Mouse (Mus musculus) liver, adult (tissue): Measurements from ENCODE around the gene Lmtk2.

Source experiments
- GATA4 ChIP-seq: IDR thresholded peaks from 2 replicates; pipeline ENCODE4 v1.6.1; 2014; ENCODE audit warnings: mild to moderate bottlenecking, low read length; ENCODE audit not compliant: insufficient replicate concordance

Gene Lmtk2

DNA sequence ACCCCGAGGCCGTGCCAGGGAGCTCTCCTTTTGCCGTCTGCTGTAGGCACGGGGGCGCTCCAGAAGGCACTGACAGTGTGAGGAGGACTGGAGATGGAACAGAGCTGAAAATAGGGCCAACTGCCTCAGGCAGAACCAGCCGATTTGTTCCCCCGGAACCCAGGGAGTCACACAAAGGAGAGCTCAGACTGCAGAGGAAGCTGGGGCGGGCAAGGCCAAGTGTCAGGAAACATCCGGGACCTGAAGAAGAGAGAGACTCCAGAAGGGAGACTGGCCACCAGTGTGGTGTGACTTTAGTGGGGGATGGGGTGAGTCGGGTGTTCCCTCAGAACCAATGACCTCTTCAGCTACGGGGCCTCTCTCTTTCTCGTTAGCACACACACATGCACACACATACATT lies 119.1 kb downstream of the Lmtk2 start:
- TF ChIP-seq GATA4 = peak; percentile 14; the same call in 1 of the 2 replicates

DNA sequence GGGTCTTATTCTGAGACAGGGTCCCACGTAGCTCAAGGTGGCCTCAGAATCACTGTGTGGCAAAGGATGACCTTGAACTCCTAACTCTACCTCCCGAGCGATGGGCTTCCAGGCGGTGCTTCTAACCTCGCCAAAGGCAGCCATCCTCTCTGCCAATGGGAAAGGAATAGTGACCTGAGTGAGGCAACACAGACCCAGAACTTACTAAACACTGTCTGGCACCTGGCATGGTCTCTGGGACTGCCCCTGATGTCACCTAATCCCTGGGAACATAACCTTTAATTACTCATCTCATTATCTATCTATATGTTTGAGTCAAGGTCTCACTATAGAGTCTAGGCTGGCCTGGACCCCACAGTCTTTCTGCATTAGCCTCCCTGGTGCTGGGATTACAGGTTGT lies 119.7 kb downstream of the Lmtk2 start:
- TF ChIP-seq GATA4 = no peak

DNA sequence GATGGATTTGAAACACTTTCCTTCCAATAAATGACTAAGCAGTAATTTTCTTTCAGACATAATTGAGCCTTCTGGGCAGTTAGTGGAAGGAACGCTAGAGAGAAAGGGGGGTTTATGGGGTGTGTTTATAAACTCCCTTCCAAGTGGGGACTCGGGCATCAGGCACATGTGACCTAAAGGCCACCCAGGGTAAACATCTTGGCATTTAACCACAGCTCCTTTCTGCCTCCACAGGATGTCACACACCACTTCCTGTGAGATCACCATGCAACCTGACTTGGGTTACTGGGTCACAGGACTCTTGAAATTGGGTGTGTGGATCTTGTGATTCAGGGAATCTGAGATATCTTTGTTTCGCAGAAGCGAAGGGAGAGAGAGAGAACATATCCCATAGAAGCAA lies 121.1 kb downstream of the Lmtk2 start:
- TF ChIP-seq GATA4 = no peak

DNA sequence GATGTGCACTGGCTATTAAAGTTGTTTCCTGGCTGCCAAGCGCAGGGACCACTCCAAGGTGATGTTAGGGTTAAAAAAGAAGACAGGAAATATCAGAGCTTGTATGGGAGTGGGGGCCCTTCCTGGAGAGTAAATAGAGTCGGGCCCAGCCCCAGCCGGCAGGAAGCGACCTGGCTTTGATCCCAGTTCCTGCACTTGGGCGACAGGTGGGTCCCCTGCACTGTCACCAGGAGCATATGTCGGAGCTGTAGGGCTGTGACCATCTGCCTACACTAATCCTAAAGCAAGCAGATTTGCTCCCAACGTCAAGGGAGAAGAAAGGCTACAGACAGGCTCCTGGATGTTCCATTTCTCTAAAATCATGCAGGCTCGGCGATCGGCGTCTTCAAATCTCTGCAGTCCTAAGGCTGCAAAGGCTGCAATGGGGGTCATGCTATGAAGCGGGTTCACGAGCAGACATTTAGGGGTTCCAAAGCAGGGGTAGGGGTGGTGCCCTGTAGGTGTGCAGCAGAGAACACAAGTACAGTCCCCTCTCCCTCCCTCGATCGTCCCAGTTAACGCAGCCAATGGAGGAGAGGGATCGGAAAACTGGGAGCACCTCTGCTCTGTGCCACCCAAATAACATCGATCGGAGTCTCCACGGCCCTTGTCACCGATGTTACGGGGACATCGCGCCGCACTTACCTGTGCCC lies 122.7 kb downstream of the Lmtk2 start:
- no peak for TF ChIP-seq GATA4

- peak; percentile 51; the same call in 1 of the 2 replicates for TF ChIP-seq GATA4
Measured at GRCm38 (mm10) chr5:144223503-144223862, 123.2 kb downstream of the Lmtk2 start, which contains the start of gene Tecpr1. Gene Tecpr1 (minus strand): TSS chr5:144223615.

DNA sequence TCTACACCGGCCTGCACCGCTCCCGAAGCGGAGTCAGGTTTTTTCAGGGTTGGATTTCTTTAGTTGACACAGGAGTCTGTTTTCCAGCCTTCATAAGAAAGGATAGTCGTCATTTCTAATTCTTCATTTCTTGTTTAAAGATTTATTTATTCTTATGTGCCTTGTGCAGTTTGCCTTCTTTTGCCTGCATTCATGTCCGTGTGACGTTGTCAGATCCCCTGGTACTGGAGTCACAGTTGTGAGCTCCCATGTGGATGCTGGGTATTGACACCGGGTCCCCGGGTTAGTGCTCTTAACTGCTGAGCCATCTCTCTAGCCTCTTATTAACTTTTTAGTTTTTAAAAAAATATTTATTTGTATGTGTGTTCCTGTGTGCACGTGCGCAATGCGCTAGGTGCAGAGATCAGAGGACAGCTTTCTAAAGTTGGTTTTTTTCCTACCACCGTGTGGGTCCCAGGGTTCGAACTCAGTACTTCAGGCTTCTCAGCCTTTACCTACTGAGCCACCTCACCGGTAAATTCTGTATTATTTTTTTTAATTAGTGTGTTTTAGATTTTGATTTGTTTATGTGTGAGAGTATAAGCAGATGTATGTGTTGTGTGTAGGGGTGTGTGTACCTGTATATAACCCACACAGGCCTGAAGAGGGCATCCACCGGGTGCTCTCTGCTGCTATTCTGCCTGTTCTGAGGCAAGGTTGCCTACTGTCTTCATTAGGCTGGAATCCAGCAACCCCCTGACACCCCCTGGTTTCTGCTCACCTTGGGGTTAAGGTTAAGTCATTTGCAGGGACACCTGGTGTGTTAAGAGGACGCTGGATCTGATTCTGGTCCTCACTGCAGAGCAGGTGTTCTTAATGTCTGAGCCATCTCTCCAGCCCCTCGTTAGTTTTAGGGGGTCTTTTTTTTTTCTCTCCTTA lies 123.9 kb downstream of the Lmtk2 start:
- TF ChIP-seq GATA4 = no peak

DNA sequence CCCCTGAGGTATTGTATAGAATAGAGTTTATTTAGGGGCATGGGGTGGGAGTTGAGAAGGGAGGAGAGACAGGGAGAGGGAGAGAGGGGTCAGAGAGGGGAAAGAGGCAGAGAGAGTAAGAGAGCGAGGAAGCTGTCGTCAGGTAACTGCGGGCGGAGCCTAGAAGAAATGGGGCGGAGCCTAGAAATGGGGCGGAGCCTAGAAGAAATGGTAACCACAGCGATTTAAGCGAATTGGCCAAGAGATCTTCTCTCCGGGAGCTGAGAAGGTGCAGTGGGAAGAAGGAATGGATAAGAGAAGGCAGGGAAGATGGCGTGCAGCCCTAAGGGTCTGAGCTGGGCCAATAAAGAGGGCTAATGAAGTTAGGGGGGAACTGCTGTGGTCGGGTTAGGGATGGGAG lies 126.0 kb downstream of the Lmtk2 start:
- no peak for TF ChIP-seq GATA4

DNA sequence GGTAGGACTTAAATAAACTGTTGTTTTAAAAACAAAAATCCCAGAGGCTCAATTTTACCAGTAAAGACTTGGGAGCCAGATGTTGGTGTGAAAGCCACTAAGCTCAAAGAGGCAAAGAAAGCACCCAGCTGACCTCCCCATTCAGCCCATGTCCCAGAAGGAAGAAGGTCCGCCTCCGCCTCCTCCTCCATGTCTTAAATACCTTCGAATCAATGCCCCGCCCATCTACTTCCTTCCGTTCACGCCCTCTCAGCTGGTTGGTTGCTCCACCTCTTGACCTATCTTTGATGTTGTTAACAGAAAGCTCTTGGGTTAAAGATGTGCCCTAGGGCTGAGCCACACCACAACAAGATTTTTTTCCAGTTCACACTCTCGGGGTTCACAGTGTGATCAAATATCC lies 130.0 kb downstream of the Lmtk2 start:
- no peak for TF ChIP-seq GATA4

DNA sequence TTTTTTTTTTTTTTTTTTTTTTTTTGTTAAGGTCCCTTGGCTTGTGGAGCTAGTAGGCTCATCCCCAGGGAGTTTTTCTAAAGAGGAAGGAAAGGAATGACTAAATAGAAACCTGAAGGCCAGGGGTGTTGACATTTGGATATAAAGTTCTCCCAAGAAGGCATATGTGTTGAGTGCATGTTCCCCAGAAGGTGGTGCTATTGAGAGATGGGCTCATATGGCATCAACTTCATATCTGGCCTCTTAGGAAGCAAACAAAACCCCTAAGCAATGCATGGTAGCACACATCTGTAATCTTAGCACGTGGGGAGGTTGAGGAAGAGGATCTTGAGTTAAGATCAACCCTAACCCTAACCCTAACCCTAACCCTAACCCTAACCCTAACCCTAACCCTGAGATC lies 131.2 kb downstream of the Lmtk2 start:
- no peak for TF ChIP-seq GATA4

- TF ChIP-seq GATA4 = no peak
Measured at GRCm38 (mm10) chr5:144232531-144232930, 132.3 kb downstream of the Lmtk2 start.

DNA sequence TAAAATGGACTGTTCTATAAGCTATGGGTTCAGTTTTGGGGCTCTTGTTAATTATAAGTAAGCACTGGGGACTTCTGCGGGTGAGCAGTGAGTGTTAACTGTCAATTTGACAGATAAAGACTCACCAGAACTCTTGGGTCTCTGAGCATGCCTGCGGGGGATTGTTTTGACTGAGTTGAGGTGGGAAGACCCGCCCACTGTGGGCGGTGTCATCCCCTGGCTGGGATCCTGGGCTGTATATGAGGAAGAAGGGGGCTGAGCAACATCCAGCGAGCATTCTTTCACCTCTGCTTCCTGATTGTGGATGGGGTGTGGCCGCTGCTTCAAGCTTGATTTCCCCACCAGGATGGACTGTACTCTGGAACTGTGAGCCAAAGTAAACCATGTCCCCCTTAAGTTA lies 134.0 kb downstream of the Lmtk2 start:
- TF ChIP-seq GATA4 = no peak

- TF ChIP-seq GATA4 = peak; percentile 89; the same call in 1 of the 2 replicates
Measured at GRCm38 (mm10) chr5:144234714-144235113, 134.5 kb downstream of the Lmtk2 start.
